Mouse (Mus musculus): ENCODE data around the gene Wdr81.

DNA sequence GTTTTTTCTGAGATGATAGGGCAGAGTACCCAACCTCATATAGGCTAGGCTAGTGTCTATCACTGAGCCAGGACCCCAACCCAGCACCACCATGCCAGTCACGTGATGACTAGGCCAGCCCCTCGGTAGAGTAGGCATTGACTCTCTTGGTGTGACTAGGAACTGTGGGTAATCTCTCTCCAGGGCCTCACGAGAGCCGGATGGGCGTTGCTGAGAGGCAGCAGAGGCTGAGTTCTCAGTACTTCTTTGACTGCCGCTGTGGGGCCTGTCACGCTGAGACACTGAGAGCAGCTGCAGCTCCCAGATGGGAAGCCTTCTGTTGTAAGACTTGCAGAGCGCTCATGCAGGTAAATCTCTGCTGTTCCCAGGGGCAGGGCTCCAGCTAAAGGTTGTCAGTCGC is 54.4 kb downstream of the Wdr81 start:
- no peak for TF ChIP-seq CTCF (IDR thresholded peaks at IDR 0.05; ENCODE audit: low read depth, low read length)
- no peak for TF ChIP-seq EP300 (IDR thresholded peaks at IDR 0.05; ENCODE audit: insufficient read depth, low read depth, low read length)
- no peak for TF ChIP-seq POLR2A (IDR thresholded peaks at IDR 0.05; ENCODE audit: insufficient read depth, low read length)
